Mouse (Mus musculus): ENCODE measurements around the gene Mug2. TPM values are rescaled to one million over a fixed set of nuclear protein-coding genes. Genes with fewer than 3 reads are reported as not detected.
"Not testable (repeated sequence)": the region's sequence is repeated elsewhere in the genome, so short reads cannot be mapped to it uniquely, and the experiment has no call there.

Mug2 gene
- total RNA-seq (2021): not detected
- long read RNA-seq: 0 reads

DNA sequence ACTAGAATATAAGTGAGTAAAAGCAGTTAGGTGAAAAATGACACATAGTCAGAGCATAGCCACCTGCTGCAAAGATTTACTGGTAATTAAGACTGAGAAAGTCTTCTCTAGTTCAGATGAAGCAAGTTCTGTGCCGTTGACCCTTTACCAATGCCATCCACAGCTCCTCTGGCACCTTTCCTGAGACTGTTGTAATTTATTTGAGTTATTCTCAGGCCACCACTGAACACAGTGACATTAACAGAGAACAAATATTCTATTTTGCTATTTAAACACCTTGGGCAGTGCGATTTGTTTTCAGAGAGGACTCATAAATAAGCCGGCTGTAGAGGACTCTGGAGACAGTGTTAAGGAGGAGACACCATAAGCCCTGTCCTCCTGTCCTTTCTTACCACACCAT lies at the start of gene Mug2:
Gene Mug2, plus strand, starts transcription at position 301 of the 400 bp plus-strand sequence.
- DNase-seq (ENCODE audit: low spot score in 2 of 2): not testable (repeated sequence)

DNA sequence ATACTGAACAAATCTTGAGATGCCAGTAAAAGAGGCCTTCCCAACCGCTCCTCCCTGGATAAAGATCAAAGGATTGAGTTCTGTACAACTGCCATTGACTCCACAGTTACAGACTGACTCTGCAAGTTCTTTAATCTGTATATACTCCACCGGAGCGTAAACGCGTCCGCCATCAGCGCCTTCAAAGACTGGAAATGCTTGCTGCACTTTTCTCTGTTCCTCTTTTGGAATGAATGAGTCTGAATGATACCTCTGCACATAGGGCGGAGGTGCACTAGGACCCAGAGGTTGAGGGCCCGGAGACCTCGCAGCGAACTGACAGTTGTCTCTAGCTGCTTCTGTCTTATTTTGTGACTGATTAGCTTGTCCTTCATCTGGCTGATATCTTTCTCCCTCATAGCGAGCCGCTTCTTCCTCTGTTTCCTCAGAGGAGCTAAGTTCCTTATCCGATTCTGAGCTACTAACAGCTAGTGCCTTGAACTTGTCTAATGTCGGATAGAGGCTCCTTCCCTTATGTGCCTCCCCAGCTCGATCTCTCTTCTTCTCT lies 48.7 kb upstream of the Mug2 start:
- not testable (repeated sequence) for DNase-seq (ENCODE audit: low spot score in 2 of 2)

DNA sequence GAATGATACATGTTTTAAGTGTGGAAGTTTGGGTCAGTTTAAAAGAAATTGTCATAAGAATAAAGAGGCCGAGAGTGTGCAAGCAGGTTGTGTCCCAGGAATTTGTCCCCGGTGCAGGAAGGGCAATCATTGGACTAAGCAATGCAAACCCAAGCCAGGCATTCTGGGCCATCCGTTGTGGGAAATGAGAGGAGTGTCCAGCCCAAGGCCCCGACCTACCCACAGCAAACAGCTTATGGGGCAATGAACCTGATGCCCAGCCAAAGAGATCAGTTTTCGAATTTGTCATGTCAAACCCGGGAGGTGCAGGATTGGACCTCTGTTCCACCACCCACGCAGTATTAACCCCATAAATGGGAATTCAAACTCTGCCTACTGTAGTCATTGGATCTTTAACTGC lies 30.9 kb upstream of the Mug2 start:
- no peak for DNase-seq (ENCODE audit: low spot score in 2 of 2)

- DNase-seq (ENCODE audit: low spot score in 2 of 2): no peak
Observed at GRCm38 (mm10) chr6:122100904-122101303, 94.3 kb downstream of the Mug2 start.

- no peak for DNase-seq (ENCODE audit: low spot score in 2 of 2)
Observed at GRCm38 (mm10) chr6:122101671-122102070, 95.1 kb downstream of the Mug2 start.

GRCm38 (mm10) chr6:122116963-122117362 lies 110.4 kb downstream of the Mug2 start:
- no peak for DNase-seq (ENCODE audit: low spot score in 2 of 2)

DNA sequence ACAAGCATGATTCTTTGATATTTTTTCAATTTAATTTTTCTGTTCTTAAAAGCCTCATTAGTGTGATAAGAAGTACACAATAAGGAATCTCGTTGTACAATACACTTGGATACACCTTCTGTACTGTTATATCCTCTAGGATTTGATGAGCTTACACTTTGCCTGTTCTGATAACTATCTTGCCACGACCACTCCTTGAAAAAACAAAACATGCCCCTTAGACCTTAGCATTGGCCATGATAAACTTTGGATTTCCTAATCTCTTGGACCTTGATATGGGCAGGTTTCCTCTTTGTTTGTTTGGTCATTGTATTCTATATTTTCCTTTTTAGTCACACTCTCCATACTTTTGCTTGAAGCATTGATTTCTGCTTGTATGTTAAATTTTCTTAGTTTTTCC lies 123.0 kb downstream of the Mug2 start:
- no peak for DNase-seq (ENCODE audit: low spot score in 2 of 2)

Other genes starting within 250 kb of the Mug2 start
- not detected for gene Mug1, start 168.2 kb upstream of the Mug2 start, total RNA-seq (2021)